Mouse (Mus musculus): ENCODE results near the gene Abcc8. TPM values are rescaled to one million over a fixed set of nuclear protein-coding genes. Genes with fewer than 3 reads are reported as not detected.

Gene Abcc8
- polyA plus RNA-seq (2014; fragmentation: Illumina TruSeq; extraction: RNeasy Lipid Tissue Mini Kit (QIAGEN cat#74804); ENCODE audit: low read depth, low replicate concordance) = not detected

DNA sequence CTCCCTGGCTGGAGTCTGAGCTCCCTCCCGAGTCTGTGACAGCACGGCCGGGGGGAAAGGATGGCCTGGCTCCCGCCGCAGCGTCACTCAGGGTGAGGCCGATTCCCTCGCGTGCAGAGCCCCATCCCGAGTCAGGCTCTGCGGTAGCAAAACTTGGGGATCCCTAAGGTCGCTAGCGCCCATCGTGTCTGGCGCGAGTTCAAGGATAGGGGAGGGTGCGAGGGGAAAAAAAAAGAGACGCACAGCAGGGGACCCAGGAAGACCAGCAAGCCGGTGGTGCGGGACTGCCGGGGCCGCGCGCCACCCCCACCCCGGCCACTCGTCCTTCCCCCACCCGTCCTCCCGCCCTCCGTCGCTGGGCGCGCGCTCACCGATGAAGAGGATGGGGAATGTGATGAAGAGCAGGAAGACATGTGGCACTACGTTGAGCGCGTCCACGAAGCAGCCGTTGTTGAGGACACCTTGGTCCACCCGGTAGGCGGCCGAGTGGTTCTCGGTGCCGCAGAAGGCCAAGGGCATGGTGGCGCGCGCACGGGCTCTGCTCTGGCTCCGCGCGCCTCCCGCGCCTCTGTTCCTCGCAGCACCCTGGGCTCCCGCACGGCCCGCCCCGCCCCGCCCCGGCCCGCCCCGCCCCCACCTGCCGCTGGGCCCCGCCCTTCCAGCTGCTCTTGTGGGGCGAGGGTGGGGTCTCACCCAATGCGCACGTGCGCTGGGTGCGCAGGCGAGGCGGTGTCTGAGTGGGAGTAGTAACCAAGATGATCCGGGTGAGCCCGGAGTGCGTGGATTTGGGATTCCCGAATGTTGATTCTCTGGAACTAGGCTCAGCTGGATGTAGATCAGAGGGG, at the start of gene Abcc8:
TSS of gene Abcc8 (minus strand) at position 603 of the 845 bp plus-strand sequence.

GRCm38 (mm10) chr7:46100563-46100962, 79.3 kb downstream of the Abcc8 start, which contains the start of gene Kcnj11:
Gene Kcnj11, minus strand, starts transcription at chr7:46100764.

Other genes starting within 250 kb of the Abcc8 start
- not detected for gene Abcc6, start 149.7 kb downstream of the Abcc8 start, polyA plus RNA-seq (2014; fragmentation: Illumina TruSeq; extraction: RNeasy Lipid Tissue Mini Kit (QIAGEN cat#74804); ENCODE audit: low read depth, low replicate concordance)
- 3.2 TPM for gene Nomo1, start 146.3 kb downstream of the Abcc8 start, polyA plus RNA-seq (2014; fragmentation: Illumina TruSeq; extraction: RNeasy Lipid Tissue Mini Kit (QIAGEN cat#74804); ENCODE audit: low read depth, low replicate concordance)
- not detected for gene Kcnj11, start 79.3 kb downstream of the Abcc8 start, polyA plus RNA-seq (2014; fragmentation: Illumina TruSeq; extraction: RNeasy Lipid Tissue Mini Kit (QIAGEN cat#74804); ENCODE audit: low read depth, low replicate concordance)
- gene Ush1c, start 58.5 kb upstream of the Abcc8 start, polyA plus RNA-seq (2014; fragmentation: Illumina TruSeq; extraction: RNeasy Lipid Tissue Mini Kit (QIAGEN cat#74804); ENCODE audit: low read depth, low replicate concordance) = 2.9 TPM
- not detected for gene Otog, start 61.0 kb upstream of the Abcc8 start, polyA plus RNA-seq (2014; fragmentation: Illumina TruSeq; extraction: RNeasy Lipid Tissue Mini Kit (QIAGEN cat#74804); ENCODE audit: low read depth, low replicate concordance)
- not detected for gene Myod1, start 196.4 kb upstream of the Abcc8 start, polyA plus RNA-seq (2014; fragmentation: Illumina TruSeq; extraction: RNeasy Lipid Tissue Mini Kit (QIAGEN cat#74804); ENCODE audit: low read depth, low replicate concordance)
- not detected for gene Kcnc1, start 216.5 kb upstream of the Abcc8 start, polyA plus RNA-seq (2014; fragmentation: Illumina TruSeq; extraction: RNeasy Lipid Tissue Mini Kit (QIAGEN cat#74804); ENCODE audit: low read depth, low replicate concordance)